Mouse (Mus musculus): ENCODE measurements around the gene Ablim1.

The Ablim1 gene

GRCm38 (mm10) chr19:57306601-57307000 lies 8.1 kb downstream of the Ablim1 start:
- intact Hi-C loops (cut with DNase I), result no loop called here

GRCm38 (mm10) chr19:57305972-57306371 lies 8.7 kb downstream of the Ablim1 start:
- intact Hi-C loops (cut with DNase I), result no loop called here

GRCm38 (mm10) chr19:57304666-57305065 lies 10.1 kb downstream of the Ablim1 start:
- intact Hi-C loops (cut with DNase I), result no loop called here

- intact Hi-C loops (cut with DNase I), result no loop called here
Measured at GRCm38 (mm10) chr19:57301961-57302395, 12.7 kb downstream of the Ablim1 start.

GRCm38 (mm10) chr19:57298006-57298405 lies 16.7 kb downstream of the Ablim1 start:
- intact Hi-C loops (cut with DNase I), result no loop called here

- intact Hi-C loops (cut with DNase I), result no loop called here
Measured at GRCm38 (mm10) chr19:57297447-57297846, 17.3 kb downstream of the Ablim1 start.

- intact Hi-C loops (cut with DNase I), result no loop called here
Measured at GRCm38 (mm10) chr19:57296539-57296938, 18.2 kb downstream of the Ablim1 start.

- intact Hi-C loops (cut with DNase I), result no loop called here
Measured at GRCm38 (mm10) chr19:57295521-57295920, 19.2 kb downstream of the Ablim1 start.

GRCm38 (mm10) chr19:57294356-57294755 lies 20.4 kb downstream of the Ablim1 start:
- intact Hi-C loops (cut with DNase I), result no loop called here

GRCm38 (mm10) chr19:57293737-57294136 lies 21.0 kb downstream of the Ablim1 start:
- intact Hi-C loops (cut with DNase I), result no loop called here

GRCm38 (mm10) chr19:57283310-57283709 lies 31.4 kb downstream of the Ablim1 start:
- intact Hi-C loops (cut with DNase I), result no loop called here

- intact Hi-C loops (cut with DNase I), result no loop called here
Measured at GRCm38 (mm10) chr19:57282642-57283041, 32.1 kb downstream of the Ablim1 start.

GRCm38 (mm10) chr19:57279666-57280065 lies 35.1 kb downstream of the Ablim1 start:
- intact Hi-C loops (cut with DNase I), result no loop called here

- intact Hi-C loops (cut with DNase I), result no loop called here
Measured at GRCm38 (mm10) chr19:57278263-57278662, 36.5 kb downstream of the Ablim1 start.

GRCm38 (mm10) chr19:57277010-57277409 lies 37.7 kb downstream of the Ablim1 start:
- intact Hi-C loops (cut with DNase I), result no loop called here

GRCm38 (mm10) chr19:57275166-57275953 lies 39.4 kb downstream of the Ablim1 start:
- intact Hi-C loops (cut with DNase I), result no loop called here

- intact Hi-C loops (cut with DNase I), result no loop called here
Measured at GRCm38 (mm10) chr19:57274717-57275116, 40.0 kb downstream of the Ablim1 start.

- intact Hi-C loops (cut with DNase I), result no loop called here
Measured at GRCm38 (mm10) chr19:57274286-57274685, 40.4 kb downstream of the Ablim1 start.

GRCm38 (mm10) chr19:57272824-57273613 lies 41.7 kb downstream of the Ablim1 start:
- intact Hi-C loops (cut with DNase I), result no loop called here

GRCm38 (mm10) chr19:57271757-57272156 lies 43.0 kb downstream of the Ablim1 start:
- intact Hi-C loops (cut with DNase I), result no loop called here

- intact Hi-C loops (cut with DNase I), result no loop called here
Measured at GRCm38 (mm10) chr19:57270711-57271110, 44.0 kb downstream of the Ablim1 start.

- intact Hi-C loops (cut with DNase I), result no loop called here
Measured at GRCm38 (mm10) chr19:57269791-57270190, 44.9 kb downstream of the Ablim1 start.
